In genomic region chr1:180956973-180957381, GRCm38 (mm10) we compare ENCODE assay signal across 9 mouse cellular contexts. TPM values are rescaled to one million over a fixed set of nuclear protein-coding genes. Genes with fewer than 3 reads are reported as not detected.
A peak's percentile ranks its signal among the peaks of the same experiment; 100 is the strongest.
DNase-seq lines count a peak whose midpoint lies in the region; ATAC-seq and TF ChIP-seq lines count a peak whose summit lies in the region.
"Had no signal": no experiment of that assay in that cellular context is flagged by ENCODE, and none has a peak within 500 bp of the region (broad histone marks: within the 10 kb centered on the region; RNA-seq: fewer than 3 reads in every experiment).

No protein-coding gene starts in this region.

- 66% methylated on average over 8 of the region's 8 CpGs for WGBS in kidney, adult 2 months
- WGBS in liver, embryonic 16.5 days (ENCODE audit: insufficient replicate concordance), result 39% methylated on average over 8 of the region's 8 CpGs

- H3K9ac ChIP-seq in liver, embryonic 16.5 days (ENCODE audit: low read depth, low read length), result no peak overlapping the region

- no peaks in the 10 kb centered on the region for H3K36me3 ChIP-seq in kidney, adult 2 months (ENCODE audit: control insufficient read depth, insufficient read depth, low read length)
- peaks cover 3% of the 10 kb centered on the region; the same call in 1 of the 2 replicates for H3K36me3 ChIP-seq in liver, embryonic 16.5 days (ENCODE audit: control insufficient read depth, insufficient read depth)

- TF ChIP-seq POLR2A in kidney, adult 2 months (IDR thresholded peaks at IDR 0.05; ENCODE audit: low read depth, low read length), result no peak

- ATAC-seq in liver, embryonic 16.5 days (ENCODE audit: low read depth), result peak; percentile 66
- no peak for ATAC-seq in monocyte, adult 5-6 weeks (replicated peaks; ENCODE audit: insufficient number of reproducible peaks, low FRiP score, low TSS enrichment, poor library complexity, severe bottlenecking)

- no peak overlapping the region for H3K4me2 ChIP-seq in liver, embryonic 16.5 days (ENCODE audit: low read depth, low read length)

- DNase-seq in R1 (ENCODE audit: low read depth, low spot score), result peak; percentile 25
- DNase-seq in c-Kit-positive CD71-positive TER-119-negative erythroid progenitor cells, embryonic 14.5 days (ENCODE audit: low read depth), result peak; percentile 46
- peak; percentile 83 for DNase-seq in kidney, adult 2 months
- no peak for DNase-seq in layer of hippocampus, adult 9-11 months
- no peak for DNase-seq in layer of hippocampus, postnatal 25 days (ENCODE audit: extremely low spot score in 1 of 2, low spot score in 1 of 2)
- DNase-seq in urinary bladder, postnatal 36 days (ENCODE audit: low spot score in 2 of 2), result no peak
- DNase-seq: cerebellum, adult 18-20 months had no signal

- H3K27me3 ChIP-seq in kidney, adult 2 months (replicated peaks; ENCODE audit: control insufficient read depth, insufficient read depth, low read length), result no peaks in the 10 kb centered on the region
- no peaks in the 10 kb centered on the region for H3K27me3 ChIP-seq in liver, embryonic 16.5 days (ENCODE audit: control insufficient read depth, insufficient read depth, low read depth, low read length)

- no peaks in the 10 kb centered on the region for H3K9me3 ChIP-seq in liver, embryonic 16.5 days (replicated peaks; ENCODE audit: control insufficient read depth, low read length)

- no peaks in the 10 kb centered on the region; the same call in 1 of the 2 replicates for H3K4me1 ChIP-seq in kidney, adult 2 months (ENCODE audit: control insufficient read depth, insufficient read depth, low read length)
- H3K4me1 ChIP-seq in liver, embryonic 16.5 days (ENCODE audit: control insufficient read depth, low read depth, low read length), result peaks cover 2% of the 10 kb centered on the region

- no peak for TF ChIP-seq CTCF in kidney, adult 2 months (conservative IDR thresholded peaks at IDR 0.05; ENCODE audit: insufficient read depth, insufficient read length, low read depth, low read length)

- peak overlapping the region; percentile 39 for H3K27ac ChIP-seq in kidney, adult 2 months (ENCODE audit: insufficient read depth, low read depth, low read length)
- no peak overlapping the region for H3K27ac ChIP-seq in liver, embryonic 16.5 days (ENCODE audit: low read length)

- no peak overlapping the region for H3K4me3 ChIP-seq in kidney, adult 2 months (ENCODE audit: insufficient read depth, low read depth, low read length)
- H3K4me3 ChIP-seq in liver, embryonic 16.5 days (ENCODE audit: low read depth, low read length), result no peak overlapping the region

RNA-seq across cellular contexts. Expression of gene Tmem63a, which starts 14.8 kb away (rescaled TPM):
- 26.7 and 28.7 TPM in 2 replicates for polyA plus RNA-seq in kidney, adult 2 months (2012; rRNA removed)
- polyA plus RNA-seq in liver, embryonic 16.5 days (2015; fragmentation: Nextera tagmentation; extraction: Ambion mirVana), result 8.9 and 10.9 TPM in 2 replicates
- total RNA-seq in monocyte, adult 5-6 weeks (2017), result 15.0 to 24.1 TPM (median 17.4 TPM) in 3 replicates
- 10 to 100 TPM; 18.7 to 18.9 TPM for total RNA-seq in layer of hippocampus, postnatal 25 days (2021)

RNA-seq across cellular contexts. Expression of gene Lefty1, which starts 22.2 kb away (rescaled TPM):
- polyA plus RNA-seq in kidney, adult 2 months (2012; rRNA removed), result 2.9 and 3.8 TPM in 2 replicates
- 3.5 and 3.6 TPM in 2 replicates for polyA plus RNA-seq in liver, embryonic 16.5 days (2015; fragmentation: Nextera tagmentation; extraction: Ambion mirVana)
- not detected in 3 replicates for total RNA-seq in monocyte, adult 5-6 weeks (2017)
- 10 to 100 TPM; 11.2 to 12.4 TPM for total RNA-seq in layer of hippocampus, postnatal 25 days (2021)

RNA-seq across cellular contexts. Expression of gene Pycr2, which starts 52.9 kb away (rescaled TPM):
- polyA plus RNA-seq in kidney, adult 2 months (2012; rRNA removed), result 20.9 and 24.1 TPM in 2 replicates
- 81.2 and 83.4 TPM in 2 replicates for polyA plus RNA-seq in liver, embryonic 16.5 days (2015; fragmentation: Nextera tagmentation; extraction: Ambion mirVana)
- 12.9 to 16.2 TPM (median 14.3 TPM) in 3 replicates for total RNA-seq in monocyte, adult 5-6 weeks (2017)
- total RNA-seq in layer of hippocampus, postnatal 25 days (2021), result 10 to 100 TPM; 40.0 to 48.0 TPM

Comparison
In these comparisons a context has a peak if more than half of its experiments do, and no peak if none do; other contexts are left out.
1. DNase-seq: peak in R1 (single experiment), c-Kit-positive CD71-positive TER-119-negative erythroid progenitor cells, embryonic 14.5 days (single experiment) and kidney, adult 2 months (single experiment); none in layer of hippocampus, adult 9-11 months (single experiment), layer of hippocampus, postnatal 25 days (0 of 2) and urinary bladder, postnatal 36 days (0 of 2).
2. RNA of gene Lefty1, which starts 22.2 kb away (total RNA-seq): 11.2 to 12.4 TPM in layer of hippocampus, postnatal 25 days; not detected in monocyte, adult 5-6 weeks; every median in the first group is over 10 times any median in the second.